Mouse (Mus musculus) brain, embryonic 14.5 days (tissue): ENCODE data around the gene Parvb.

Source experiments
- CTCF ChIP-seq: fragments of 200-500 bp; IDR thresholded peaks from 2 replicates; pipeline ENCODE4 v1.5.1; 2012; ENCODE audit warnings: inconsistent platforms, mild to moderate bottlenecking, moderate library complexity, borderline replicate concordance; ENCODE audit not compliant: insufficient read depth, insufficient read length; ENCODE audit errors: extremely low read depth
- POLR2A ChIP-seq: fragments of 200-500 bp; IDR thresholded peaks from 2 replicates; pipeline ENCODE4 v1.6.1; 2012; ENCODE audit warnings: mild to moderate bottlenecking, inconsistent platforms, borderline replicate concordance; ENCODE audit not compliant: poor library complexity, insufficient read depth, insufficient read length, severe bottlenecking; ENCODE audit errors: extremely low read depth

- peak; percentile 69; the same call in 1 of the 2 replicates for TF ChIP-seq POLR2A
- TF ChIP-seq CTCF, result peak; percentile 11; the same call in 1 of the 2 replicates
Measured at GRCm38 (mm10) chr15:84192058-84192791, 39.6 kb upstream of the Parvb start, which contains the start of gene Samm50.
